Mouse (Mus musculus) cerebellum, postnatal 14 days (tissue): ENCODE data around the gene Hmgcs1.

ENCODE experiments used
- DNase-seq, 2 experiments: peaks; one replicate each; pipeline ENCODE4 v3.0.0; 2021; ENCODE audit warnings: mixed read lengths in 2 of 2

The Hmgcs1 gene

GRCm38 (mm10) chr13:119755141-119755547, 65.0 kb downstream of the Hmgcs1 start:
- DNase-seq: peak in 1 of 2 experiments; percentile 62

GRCm38 (mm10) chr13:119755681-119756471, 65.7 kb downstream of the Hmgcs1 start, which contains the start of gene Nim1k:
TSS of gene Nim1k (minus strand) at chr13:119755882.
- peak; percentile 89 to 91 for DNase-seq

GRCm38 (mm10) chr13:119756831-119757230, 66.7 kb downstream of the Hmgcs1 start:
- DNase-seq: no peak
